Mouse (Mus musculus): ENCODE results near the gene Slc24a3. TPM values are rescaled to one million over a fixed set of nuclear protein-coding genes. Genes with fewer than 3 reads are reported as not detected.

Slc24a3 gene
- polyA plus RNA-seq, 1 experiment from 2014 or later: 8.8 TPM

DNA sequence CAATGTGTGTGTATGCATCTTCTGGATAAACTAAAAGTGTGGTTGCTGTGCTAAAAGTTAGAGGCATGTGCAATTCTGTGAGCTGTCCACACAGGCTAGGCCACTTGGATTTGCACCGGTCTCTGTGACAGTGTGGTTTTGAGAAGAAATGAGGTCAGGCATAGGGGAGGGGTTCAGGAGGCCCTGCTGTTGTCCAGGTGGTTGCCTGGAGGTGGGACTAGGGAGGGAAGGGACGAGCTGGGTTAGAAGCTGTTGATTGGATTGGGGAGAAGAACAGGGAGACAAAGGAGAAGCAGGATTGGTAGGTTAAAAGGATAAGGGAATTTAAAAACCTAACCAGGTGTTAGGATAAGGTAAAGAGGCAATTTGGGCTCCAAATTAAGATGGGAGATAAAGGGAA lies 201.1 kb downstream of the Slc24a3 start:
- WGBS: 53% methylated on average over 2 of the region's 2 CpGs
- Histone ChIP-seq H3K9me3 (ENCODE audit: control insufficient read depth, low read length) (no peaks in the 10 kb centered on the region), H3K4me2 (ENCODE audit: low read length) (no peak overlapping the region), H3K36me3 (ENCODE audit: control insufficient read depth, insufficient read depth, low read length) (no peaks in the 10 kb centered on the region), H3K4me3 (ENCODE audit: low read depth, low read length) (no peak overlapping the region), H3K9ac (ENCODE audit: low read length) (no peak overlapping the region), H3K4me1 (replicated peaks; ENCODE audit: control insufficient read depth, insufficient read depth, low read length) (no peaks in the 10 kb centered on the region), H3K27me3 (replicated peaks; ENCODE audit: control insufficient read depth, insufficient read depth, low read length) (no peaks in the 10 kb centered on the region), H3K27ac (ENCODE audit: low read depth) (no peak overlapping the region)
- ATAC-seq (replicated peaks; ENCODE audit: low FRiP score, low TSS enrichment, low read depth) (no peak), DNase-seq (ENCODE audit: low spot score) (no peak)

DNA sequence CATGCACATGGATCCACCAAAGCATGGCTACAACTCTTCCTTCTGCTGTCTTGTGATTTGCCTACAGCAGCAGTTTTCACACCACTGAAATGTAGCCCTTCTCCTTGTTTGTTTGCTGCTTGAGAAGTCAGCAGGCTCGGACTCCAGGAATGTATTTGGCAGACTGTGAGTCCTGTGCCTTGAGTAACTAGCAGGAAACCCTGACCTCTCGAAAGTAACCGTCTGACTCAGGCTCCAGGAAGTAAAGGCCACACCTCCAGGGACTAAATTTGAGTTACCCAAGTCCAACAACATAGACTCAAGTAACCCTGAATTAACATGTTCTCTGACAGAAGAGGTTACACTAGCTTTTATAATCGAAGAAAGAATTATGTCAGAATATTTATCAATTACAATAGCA lies 203.2 kb downstream of the Slc24a3 start:
- no peaks in the 10 kb centered on the region for H3K36me3 ChIP-seq (ENCODE audit: control insufficient read depth, insufficient read depth, low read length)
- no peak overlapping the region for H3K27ac ChIP-seq (ENCODE audit: low read depth)
- no peak overlapping the region for H3K4me2 ChIP-seq (ENCODE audit: low read length)
- ATAC-seq (replicated peaks; ENCODE audit: low FRiP score, low TSS enrichment, low read depth) (no peak), DNase-seq (ENCODE audit: low spot score) (no peak)
- no peaks in the 10 kb centered on the region for H3K4me1 ChIP-seq (replicated peaks; ENCODE audit: control insufficient read depth, insufficient read depth, low read length)
- no peaks in the 10 kb centered on the region for H3K27me3 ChIP-seq (replicated peaks; ENCODE audit: control insufficient read depth, insufficient read depth, low read length)
- H3K9me3 ChIP-seq (ENCODE audit: control insufficient read depth, low read length): no peaks in the 10 kb centered on the region
- no peak overlapping the region for H3K4me3 ChIP-seq (ENCODE audit: low read depth, low read length)
- 60% methylated on average over 4 of the region's 4 CpGs for WGBS
- no peak overlapping the region for H3K9ac ChIP-seq (ENCODE audit: low read length)

DNA sequence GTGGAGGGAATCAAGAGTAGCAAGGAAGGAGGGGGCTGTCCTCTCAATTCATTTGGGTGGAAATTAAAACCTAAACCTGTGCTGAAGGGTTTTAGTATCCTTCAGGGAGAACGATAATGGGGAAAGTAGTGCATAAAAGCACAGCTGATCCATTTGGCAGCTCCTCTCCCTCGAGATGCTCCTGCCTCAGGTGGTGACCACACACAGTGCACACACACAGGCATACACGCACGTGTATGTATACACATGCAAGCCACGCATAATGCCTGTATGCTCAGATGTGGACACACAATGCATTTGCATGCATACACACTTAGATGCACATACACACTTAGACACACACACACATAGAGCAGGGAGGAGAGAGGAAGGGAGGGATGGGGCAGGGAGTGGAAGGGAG lies 206.2 kb downstream of the Slc24a3 start:
- no peak overlapping the region for H3K27ac ChIP-seq (ENCODE audit: low read depth)
- ATAC-seq (replicated peaks; ENCODE audit: low FRiP score, low TSS enrichment, low read depth): no peak
- H3K4me2 ChIP-seq (ENCODE audit: low read length): no peak overlapping the region
- WGBS: 82% methylated on average over 5 of the region's 5 CpGs
- H3K4me3 ChIP-seq (ENCODE audit: low read depth, low read length): no peak overlapping the region
- no peak for DNase-seq (ENCODE audit: low spot score)
- no peaks in the 10 kb centered on the region for H3K4me1 ChIP-seq (replicated peaks; ENCODE audit: control insufficient read depth, insufficient read depth, low read length)
- H3K36me3 ChIP-seq (ENCODE audit: control insufficient read depth, insufficient read depth, low read length): no peaks in the 10 kb centered on the region
- no peak overlapping the region for H3K9ac ChIP-seq (ENCODE audit: low read length)
- H3K27me3 ChIP-seq (replicated peaks; ENCODE audit: control insufficient read depth, insufficient read depth, low read length): no peaks in the 10 kb centered on the region
- H3K9me3 ChIP-seq (ENCODE audit: control insufficient read depth, low read length): no peaks in the 10 kb centered on the region

DNA sequence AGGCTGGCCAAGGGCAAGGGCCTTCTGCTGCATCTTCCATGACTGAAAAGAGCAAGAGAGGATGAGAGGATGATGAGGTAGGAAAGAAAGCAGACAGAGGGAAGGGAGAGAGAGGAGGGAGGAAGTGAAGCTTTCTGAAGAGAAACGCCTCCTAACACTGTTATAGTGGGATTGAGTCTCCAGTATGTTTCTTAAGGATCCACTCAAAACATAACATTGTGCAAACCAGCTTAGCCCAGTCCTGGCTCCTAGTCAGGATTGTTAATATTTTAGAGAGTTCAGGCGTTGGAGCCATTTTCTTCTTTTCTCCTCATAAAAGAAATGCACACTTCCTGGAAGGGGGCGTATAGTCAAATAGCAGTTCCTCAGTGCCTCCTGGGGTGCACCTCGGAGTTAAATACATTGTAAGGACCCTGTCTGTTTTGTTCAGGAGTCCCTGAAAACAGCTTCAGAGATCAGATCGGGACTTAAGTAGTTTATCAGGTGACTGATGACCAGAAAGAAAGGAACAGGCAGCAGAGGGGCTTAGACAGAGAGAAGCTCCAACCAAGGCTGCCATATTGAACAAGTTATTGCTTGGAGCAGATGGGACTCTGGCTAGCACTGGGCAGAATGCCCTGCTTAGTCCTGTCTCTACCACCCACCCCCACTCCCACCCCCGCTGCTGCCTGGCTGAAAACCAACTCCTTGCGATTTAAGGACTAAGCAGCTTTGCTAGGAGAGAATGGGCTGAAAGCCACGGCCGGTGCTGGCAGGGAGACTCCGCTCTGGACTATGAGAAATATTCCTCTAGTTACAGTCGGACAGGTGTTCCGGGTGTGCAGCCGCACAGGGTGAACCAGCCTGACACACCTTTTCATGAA lies 215.6 kb downstream of the Slc24a3 start:
- ATAC-seq (replicated peaks; ENCODE audit: low FRiP score, low TSS enrichment, low read depth) (no peak), DNase-seq (ENCODE audit: low spot score) (no peak)
- Histone ChIP-seq H3K9ac (ENCODE audit: low read length) (no peak overlapping the region), H3K4me1 (replicated peaks; ENCODE audit: control insufficient read depth, insufficient read depth, low read length) (no peaks in the 10 kb centered on the region), H3K27ac (ENCODE audit: low read depth) (no peak overlapping the region), H3K9me3 (ENCODE audit: control insufficient read depth, low read length) (no peaks in the 10 kb centered on the region), H3K4me2 (ENCODE audit: low read length) (no peak overlapping the region), H3K4me3 (ENCODE audit: low read depth, low read length) (no peak overlapping the region), H3K36me3 (ENCODE audit: control insufficient read depth, insufficient read depth, low read length) (no peaks in the 10 kb centered on the region), H3K27me3 (replicated peaks; ENCODE audit: control insufficient read depth, insufficient read depth, low read length) (no peaks in the 10 kb centered on the region)
- 80% methylated on average over 13 of the region's 13 CpGs for WGBS

DNA sequence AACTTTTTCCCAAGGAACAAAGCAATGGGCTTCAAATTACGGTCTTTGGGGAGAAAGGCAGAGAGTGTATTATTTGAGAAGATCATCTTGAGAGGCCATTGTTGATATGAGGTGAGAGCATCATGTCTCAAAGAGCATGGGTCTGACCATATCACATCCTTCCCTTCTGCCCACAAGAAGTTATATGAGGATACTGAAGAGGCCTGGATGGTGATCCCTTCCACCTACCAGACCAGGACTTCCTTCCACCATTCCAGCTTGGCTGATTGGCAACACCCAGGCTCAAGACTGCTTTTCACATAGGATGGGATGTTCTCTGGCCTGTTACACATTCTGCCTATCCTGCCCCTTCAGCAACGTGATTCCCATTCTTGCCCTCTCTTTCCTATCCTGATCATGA lies 216.7 kb downstream of the Slc24a3 start:
- H3K27me3 ChIP-seq (replicated peaks; ENCODE audit: control insufficient read depth, insufficient read depth, low read length): no peaks in the 10 kb centered on the region
- DNase-seq (ENCODE audit: low spot score) (no peak), ATAC-seq (replicated peaks; ENCODE audit: low FRiP score, low TSS enrichment, low read depth) (no peak)
- H3K4me2 ChIP-seq (ENCODE audit: low read length): no peak overlapping the region
- H3K9ac ChIP-seq (ENCODE audit: low read length): no peak overlapping the region
- no peak overlapping the region for H3K4me3 ChIP-seq (ENCODE audit: low read depth, low read length)
- no peaks in the 10 kb centered on the region for H3K4me1 ChIP-seq (replicated peaks; ENCODE audit: control insufficient read depth, insufficient read depth, low read length)
- no peak overlapping the region for H3K27ac ChIP-seq (ENCODE audit: low read depth)
- H3K9me3 ChIP-seq (ENCODE audit: control insufficient read depth, low read length): no peaks in the 10 kb centered on the region
- no peaks in the 10 kb centered on the region for H3K36me3 ChIP-seq (ENCODE audit: control insufficient read depth, insufficient read depth, low read length)
- 85% methylated on average over 2 of the region's 2 CpGs for WGBS

DNA sequence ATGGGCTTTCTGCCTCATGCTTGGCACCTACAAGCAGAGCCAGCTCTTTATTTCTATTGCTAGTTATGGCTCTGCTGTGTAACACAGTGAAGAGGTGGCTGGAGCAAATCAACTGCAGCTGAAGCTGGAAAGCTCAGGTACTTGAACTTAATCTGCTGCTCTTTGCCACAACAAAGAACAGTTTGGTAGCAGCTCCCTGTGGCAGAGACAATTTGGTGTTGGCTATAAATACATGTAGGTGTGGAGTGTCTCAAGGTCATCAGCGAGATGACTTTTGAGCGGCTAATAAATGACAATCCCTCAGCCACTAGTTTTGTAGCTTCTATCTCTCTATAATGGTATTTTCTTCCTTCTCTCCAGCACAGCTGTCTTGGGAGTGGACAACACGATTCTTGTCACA lies 217.7 kb downstream of the Slc24a3 start:
- 85% methylated on average over 3 of the region's 3 CpGs for WGBS
- H3K4me2 ChIP-seq (ENCODE audit: low read length): no peak overlapping the region
- H3K9me3 ChIP-seq (ENCODE audit: control insufficient read depth, low read length): no peaks in the 10 kb centered on the region
- no peak overlapping the region for H3K9ac ChIP-seq (ENCODE audit: low read length)
- H3K4me1 ChIP-seq (replicated peaks; ENCODE audit: control insufficient read depth, insufficient read depth, low read length): no peaks in the 10 kb centered on the region
- H3K27ac ChIP-seq (ENCODE audit: low read depth): no peak overlapping the region
- ATAC-seq (replicated peaks; ENCODE audit: low FRiP score, low TSS enrichment, low read depth) (no peak), DNase-seq (ENCODE audit: low spot score) (no peak)
- H3K4me3 ChIP-seq (ENCODE audit: low read depth, low read length): no peak overlapping the region
- no peaks in the 10 kb centered on the region for H3K36me3 ChIP-seq (ENCODE audit: control insufficient read depth, insufficient read depth, low read length)
- no peaks in the 10 kb centered on the region for H3K27me3 ChIP-seq (replicated peaks; ENCODE audit: control insufficient read depth, insufficient read depth, low read length)

DNA sequence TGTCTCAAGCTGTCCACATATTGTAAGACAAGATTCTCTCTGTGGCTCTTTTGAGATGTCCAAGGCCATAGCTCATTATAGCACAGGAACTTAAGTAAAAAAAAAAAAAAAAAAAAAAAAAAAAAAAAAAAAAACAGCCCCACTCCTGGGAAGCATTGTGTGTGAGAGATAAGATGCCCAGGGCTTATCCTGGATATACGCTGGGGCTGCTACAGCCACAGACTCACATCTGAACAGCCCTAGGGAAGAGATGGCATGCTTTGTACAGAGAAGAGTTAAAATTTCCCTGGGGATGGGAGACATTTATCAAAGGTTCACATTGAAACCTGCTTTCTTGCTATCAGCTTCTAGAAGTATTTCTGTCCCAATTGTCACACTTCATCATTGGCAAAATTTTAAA lies 218.2 kb downstream of the Slc24a3 start:
- no peaks in the 10 kb centered on the region for H3K9me3 ChIP-seq (ENCODE audit: control insufficient read depth, low read length)
- no peaks in the 10 kb centered on the region for H3K36me3 ChIP-seq (ENCODE audit: control insufficient read depth, insufficient read depth, low read length)
- H3K4me1 ChIP-seq (replicated peaks; ENCODE audit: control insufficient read depth, insufficient read depth, low read length): no peaks in the 10 kb centered on the region
- ATAC-seq (replicated peaks; ENCODE audit: low FRiP score, low TSS enrichment, low read depth): no peak
- H3K27me3 ChIP-seq (replicated peaks; ENCODE audit: control insufficient read depth, insufficient read depth, low read length): no peaks in the 10 kb centered on the region
- WGBS: 70% methylated on average over 1 of the region's 1 CpGs
- H3K4me2 ChIP-seq (ENCODE audit: low read length): no peak overlapping the region
- H3K27ac ChIP-seq (ENCODE audit: low read depth): no peak overlapping the region
- H3K4me3 ChIP-seq (ENCODE audit: low read depth, low read length): no peak overlapping the region
- no peak overlapping the region for H3K9ac ChIP-seq (ENCODE audit: low read length)
- no peak for DNase-seq (ENCODE audit: low spot score)

DNA sequence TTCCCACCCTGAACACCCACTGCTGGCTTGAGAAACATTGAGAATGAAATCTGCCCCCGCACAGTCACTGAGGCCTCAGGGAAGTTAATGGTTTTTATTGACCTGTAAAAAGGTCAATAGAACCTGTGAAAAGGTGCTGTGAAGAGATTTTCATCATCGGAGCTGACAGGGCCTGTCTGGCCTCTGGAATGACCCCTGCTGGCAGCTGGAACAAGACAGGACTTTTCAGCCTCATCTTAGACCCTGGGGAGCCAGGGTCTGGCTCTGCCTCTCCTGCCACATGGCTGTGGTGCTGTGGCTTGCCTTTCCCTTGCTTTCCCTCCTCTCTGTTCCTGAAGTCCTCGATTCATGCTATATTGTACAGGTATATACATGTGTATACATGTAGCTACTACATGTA lies 228.2 kb downstream of the Slc24a3 start:
- Histone ChIP-seq H3K4me2 (ENCODE audit: low read length) (no peak overlapping the region), H3K36me3 (ENCODE audit: control insufficient read depth, insufficient read depth, low read length) (no peaks in the 10 kb centered on the region), H3K9me3 (ENCODE audit: control insufficient read depth, low read length) (no peaks in the 10 kb centered on the region), H3K27me3 (replicated peaks; ENCODE audit: control insufficient read depth, insufficient read depth, low read length) (no peaks in the 10 kb centered on the region), H3K4me1 (replicated peaks; ENCODE audit: control insufficient read depth, insufficient read depth, low read length) (no peaks in the 10 kb centered on the region), H3K4me3 (ENCODE audit: low read depth, low read length) (no peak overlapping the region), H3K27ac (ENCODE audit: low read depth) (no peak overlapping the region), H3K9ac (ENCODE audit: low read length) (no peak overlapping the region)
- no peak for DNase-seq (ENCODE audit: low spot score)
- WGBS: 37% methylated on average over 3 of the region's 3 CpGs
- ATAC-seq (replicated peaks; ENCODE audit: low FRiP score, low TSS enrichment, low read depth): no peak

DNA sequence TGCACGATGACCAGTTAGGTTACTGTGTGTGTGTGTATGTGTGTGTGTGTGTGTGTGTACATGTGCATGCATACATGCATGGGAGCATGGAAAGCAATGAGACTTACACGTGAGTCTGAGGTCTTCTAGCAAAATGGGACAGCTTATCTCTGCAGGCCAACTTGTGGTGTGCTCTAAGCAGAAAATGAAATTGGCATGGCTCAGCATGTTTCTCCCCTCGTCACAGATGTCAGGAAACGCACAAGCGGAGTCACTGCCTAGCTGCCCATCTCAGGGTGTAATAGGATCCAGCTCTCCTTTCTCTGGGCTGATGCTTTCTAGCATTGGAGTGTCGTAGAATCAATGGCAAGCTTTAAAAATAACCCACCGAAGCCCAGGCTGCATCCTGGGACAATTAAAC lies 229.0 kb downstream of the Slc24a3 start:
- H3K4me2 ChIP-seq (ENCODE audit: low read length): no peak overlapping the region
- no peaks in the 10 kb centered on the region for H3K27me3 ChIP-seq (replicated peaks; ENCODE audit: control insufficient read depth, insufficient read depth, low read length)
- H3K4me1 ChIP-seq (replicated peaks; ENCODE audit: control insufficient read depth, insufficient read depth, low read length): no peaks in the 10 kb centered on the region
- DNase-seq (ENCODE audit: low spot score) (no peak), ATAC-seq (replicated peaks; ENCODE audit: low FRiP score, low TSS enrichment, low read depth) (no peak)
- 66% methylated on average over 7 of the region's 7 CpGs for WGBS
- no peak overlapping the region for H3K27ac ChIP-seq (ENCODE audit: low read depth)
- H3K36me3 ChIP-seq (ENCODE audit: control insufficient read depth, insufficient read depth, low read length): no peaks in the 10 kb centered on the region
- no peak overlapping the region for H3K9ac ChIP-seq (ENCODE audit: low read length)
- no peaks in the 10 kb centered on the region for H3K9me3 ChIP-seq (ENCODE audit: control insufficient read depth, low read length)
- H3K4me3 ChIP-seq (ENCODE audit: low read depth, low read length): no peak overlapping the region
